Mouse (Mus musculus) hindlimb bud, embryonic 11.5 days (tissue): ENCODE measurements around the gene Prlh.

Source experiments
- DNase-seq: peaks from one replicate; pipeline ENCODE4 v3.0.0-alpha.2; 2012; ENCODE audit warnings: low read depth, low spot score; ENCODE audit errors: extremely low spot score

Gene Prlh

DNA sequence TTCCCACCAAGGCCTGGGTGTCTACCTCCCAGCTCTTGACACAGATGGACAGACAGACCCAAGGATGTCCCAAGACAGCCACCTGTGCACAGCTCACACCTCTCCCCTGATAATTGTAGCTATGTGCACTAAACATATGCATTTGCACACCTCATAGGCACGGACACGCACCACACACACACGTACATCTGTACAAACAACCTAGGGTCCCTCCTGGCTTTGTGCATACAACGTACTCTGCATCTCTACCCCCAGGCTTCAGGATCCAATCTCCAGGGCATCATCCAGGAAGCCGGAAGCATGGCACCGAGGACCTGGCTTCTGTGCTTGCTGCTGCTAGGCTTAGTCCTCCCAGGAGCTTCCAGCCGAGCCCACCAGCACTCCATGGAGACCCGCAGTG lies at the start of gene Prlh:
TSS of gene Prlh (plus strand) at position 301 of the 400 bp plus-strand sequence.
- no peak for DNase-seq

DNA sequence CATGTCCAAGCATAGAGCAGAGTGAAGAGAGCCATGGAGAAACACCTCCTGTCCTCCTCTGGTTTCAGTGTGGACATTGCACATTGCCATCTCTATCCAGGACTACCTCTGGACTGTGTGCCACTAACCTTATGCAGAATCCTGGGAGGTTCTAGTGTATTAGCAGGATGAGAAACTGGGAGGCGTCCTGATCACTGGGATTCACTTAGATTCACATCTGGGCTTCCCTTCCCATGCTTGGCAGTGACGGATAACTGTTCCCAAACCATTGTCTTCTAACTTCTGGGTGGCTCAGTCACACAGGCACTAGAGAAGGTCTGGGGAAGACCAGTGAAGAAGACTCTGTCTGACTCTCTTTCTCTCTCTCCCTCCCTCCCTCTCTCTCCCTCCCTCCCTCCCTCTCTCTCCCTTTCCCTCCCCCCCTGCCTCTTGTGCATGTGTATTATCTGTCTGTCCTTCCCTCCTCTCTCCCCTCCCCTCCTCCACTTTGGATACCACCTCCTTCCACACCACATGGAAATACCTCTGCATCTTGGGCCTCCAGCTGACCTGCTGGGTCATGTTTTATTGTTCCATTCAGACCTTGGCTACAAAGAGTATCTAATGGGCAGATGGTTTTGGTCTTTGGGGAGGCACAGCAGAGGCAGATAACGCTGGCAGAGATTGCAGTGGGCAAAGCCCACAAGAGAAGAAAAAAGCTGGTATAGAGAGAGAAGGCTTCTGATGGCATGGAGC lies 49.5 kb upstream of the Prlh start:
- no peak for DNase-seq

DNA sequence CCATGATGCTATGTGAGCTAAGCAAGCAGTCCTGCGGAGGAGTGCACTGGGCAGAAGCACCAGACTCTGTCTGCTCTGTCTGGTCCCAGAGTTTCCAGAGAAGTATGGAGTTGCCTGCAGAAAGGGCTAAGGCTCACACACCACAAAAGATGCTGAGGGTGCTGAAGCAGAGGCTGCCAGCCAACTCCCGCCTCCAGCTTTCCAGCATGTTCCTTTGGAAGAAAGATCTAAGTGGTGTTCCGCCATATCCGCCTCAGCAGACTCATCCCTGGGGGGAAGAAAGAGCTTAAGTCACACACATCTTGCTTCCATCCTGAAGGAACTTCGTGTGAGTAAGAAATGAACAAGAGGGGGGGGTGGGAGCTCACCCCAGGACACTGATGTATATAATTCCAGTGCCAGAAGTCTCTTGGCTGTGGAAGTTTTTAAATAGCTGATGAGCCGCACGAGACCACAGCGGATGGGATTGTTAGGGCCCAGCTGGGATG lies 48.9 kb upstream of the Prlh start:
- no peak for DNase-seq

DNA sequence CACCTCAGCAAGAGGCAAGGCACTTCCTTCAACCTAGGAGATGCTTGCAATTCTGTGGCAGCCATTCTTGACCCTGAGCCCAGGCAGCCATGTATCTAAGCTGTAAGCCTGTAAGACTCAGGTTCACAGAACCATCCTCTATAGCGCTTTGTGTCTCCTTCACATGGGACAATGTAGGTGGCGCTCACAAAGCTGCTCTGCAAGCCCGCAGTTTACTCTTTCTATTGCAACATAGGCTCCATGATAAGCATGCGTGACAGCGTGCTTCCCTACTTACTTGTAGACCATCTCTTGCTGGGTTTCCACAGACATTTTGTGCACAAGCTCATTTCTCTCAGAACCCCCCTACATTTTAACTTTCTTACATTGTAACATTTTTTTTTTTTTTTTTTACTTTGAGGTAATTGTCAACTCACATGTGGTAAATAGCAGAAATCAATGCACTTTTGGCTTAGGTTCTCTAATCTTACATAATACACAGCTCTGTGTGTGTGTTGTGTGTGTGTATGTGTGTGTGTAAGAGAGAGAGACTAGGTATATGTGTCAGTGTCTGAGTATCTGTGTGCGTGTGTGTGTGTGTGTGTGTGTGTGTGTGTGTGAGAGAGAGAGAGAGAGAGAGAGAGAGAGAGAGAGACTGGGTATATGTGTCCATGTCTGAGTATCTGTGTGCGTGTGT lies 48.0 kb upstream of the Prlh start:
- DNase-seq: no peak

DNA sequence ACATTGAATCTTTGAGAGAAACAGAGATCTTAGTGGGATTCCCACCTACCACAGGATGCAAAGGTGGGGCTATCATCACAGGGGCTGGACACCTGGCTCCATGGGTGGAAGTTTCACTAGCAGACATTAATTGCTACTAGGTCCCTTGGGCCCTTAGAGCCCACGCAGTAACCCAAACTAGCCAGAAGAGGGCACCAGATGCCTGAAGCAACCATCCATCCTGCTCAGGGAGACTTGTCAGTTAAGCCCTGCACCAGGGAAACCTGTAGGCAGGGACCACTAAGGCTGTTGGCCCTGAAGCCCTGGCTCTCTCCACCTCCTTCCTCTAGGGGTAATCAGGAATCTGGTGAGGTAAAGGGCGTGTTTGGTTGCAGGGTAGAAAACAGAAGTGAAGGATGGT lies 46.6 kb upstream of the Prlh start:
- DNase-seq: no peak

DNA sequence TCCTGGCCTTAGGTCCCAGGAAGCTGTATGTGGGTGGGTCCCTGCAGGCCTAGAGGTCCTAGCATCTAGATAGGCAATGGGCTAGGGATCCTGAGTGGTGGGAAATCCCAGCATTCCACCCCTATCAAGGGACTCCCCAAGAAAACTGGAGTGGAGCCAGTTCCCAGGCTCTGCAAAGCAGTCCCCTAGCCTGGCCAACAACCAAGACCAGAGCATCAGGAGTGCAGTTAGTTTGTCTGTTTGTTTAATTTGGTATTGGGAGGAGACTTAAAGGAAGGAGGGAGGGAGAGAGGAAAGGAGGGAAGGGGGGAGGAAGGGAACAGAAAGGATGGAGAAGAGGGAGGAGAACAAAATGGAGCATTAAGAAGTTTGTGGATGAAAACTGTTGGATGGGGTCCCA lies 43.7 kb upstream of the Prlh start:
- no peak for DNase-seq

DNA sequence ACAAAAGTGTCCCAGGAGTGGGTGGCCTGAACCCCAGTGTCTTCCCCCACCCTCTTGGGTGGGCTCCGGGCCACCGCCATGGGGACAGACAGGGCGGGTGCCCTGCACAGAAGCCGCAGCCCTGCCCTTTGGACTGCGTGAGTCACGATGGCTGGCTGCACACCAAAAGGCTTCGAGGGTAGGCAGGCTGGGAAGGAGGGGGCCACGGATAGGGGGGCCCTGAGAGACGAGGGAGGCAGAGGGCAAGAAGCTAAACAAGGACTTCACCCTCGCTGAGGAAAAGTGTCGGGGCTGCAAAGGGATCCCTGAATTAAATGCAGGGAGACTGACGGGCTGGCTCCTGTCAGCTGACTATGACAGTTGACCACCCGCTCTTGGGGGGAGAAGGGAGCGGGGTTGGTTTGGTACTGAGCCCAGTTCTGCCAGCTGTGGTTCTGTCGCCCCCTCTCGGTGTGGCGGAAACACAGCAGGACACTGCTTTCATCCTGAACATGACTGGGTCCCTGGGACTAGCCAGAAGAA lies 43.2 kb upstream of the Prlh start:
- DNase-seq: no peak

DNA sequence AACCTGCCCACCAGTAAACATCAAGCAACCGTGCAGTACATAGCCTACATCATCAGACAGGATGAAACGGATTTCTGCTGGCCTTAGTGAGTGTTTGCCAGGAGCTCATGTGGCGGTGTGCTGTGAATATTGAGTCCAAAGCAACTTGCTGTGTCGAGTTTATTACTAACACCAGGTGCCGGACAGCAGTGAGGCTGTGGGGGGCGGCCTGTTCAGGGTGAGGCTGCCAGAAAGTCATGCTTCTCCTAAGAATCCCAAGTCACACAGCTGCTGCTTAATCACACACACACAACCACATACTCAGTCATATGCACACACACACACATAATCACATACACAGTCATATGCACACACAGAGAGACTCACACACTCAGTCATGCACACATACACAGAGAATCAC lies 39.7 kb upstream of the Prlh start:
- DNase-seq: no peak

DNA sequence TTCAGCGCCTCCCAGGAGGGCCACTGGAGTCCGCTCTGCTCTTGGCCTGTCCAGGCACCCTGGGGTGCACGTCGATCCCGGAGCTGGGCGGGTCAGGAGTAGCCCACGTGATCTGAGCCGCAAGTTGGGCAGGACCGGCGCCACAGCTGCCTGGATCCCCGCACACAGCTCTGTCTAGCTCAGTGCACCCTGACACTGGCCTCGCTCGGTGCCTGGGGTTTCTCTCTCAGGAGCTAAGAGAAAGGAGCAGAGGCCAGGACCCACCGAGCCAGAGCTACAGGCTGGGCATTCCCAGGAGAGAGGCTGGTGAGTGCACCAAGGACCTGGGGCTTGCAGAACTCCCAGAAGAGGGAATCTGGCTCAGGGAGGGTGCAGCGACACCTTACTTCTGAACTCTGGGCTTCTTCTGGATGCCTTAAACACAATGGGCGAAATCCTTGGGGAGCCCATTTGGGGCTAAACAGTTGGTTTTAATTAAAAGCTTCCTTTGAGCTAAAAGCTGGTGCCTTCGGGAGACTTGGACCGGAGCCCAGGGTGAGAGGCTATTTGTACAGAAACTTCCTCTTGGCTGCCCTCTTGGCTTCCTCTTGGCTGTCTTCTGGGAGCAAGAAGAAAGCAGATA lies 37.8 kb upstream of the Prlh start, which contains the start of gene Mlph:
TSS of gene Mlph (plus strand) at position 138 of the 622 bp plus-strand sequence.
- DNase-seq: no peak

DNA sequence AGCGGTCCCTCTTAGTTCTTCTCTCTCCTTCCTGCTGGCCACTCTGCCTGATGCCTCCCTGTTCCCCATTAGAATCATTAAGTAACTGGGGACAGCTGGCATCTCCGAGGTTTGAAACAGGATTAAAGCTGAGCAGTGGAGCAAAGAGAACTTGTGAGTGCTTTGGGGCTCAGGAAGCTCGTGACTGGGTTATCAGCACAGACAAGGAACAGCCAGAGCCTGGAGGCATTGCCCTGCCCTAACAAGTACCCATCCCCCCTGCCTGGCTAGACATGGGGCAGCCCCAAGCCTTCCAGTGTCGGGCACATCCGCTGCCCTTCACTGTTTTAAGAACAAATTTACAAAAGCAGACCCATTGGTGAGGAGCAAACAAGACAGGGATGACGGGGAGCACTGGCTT lies 35.4 kb upstream of the Prlh start:
- no peak for DNase-seq

DNA sequence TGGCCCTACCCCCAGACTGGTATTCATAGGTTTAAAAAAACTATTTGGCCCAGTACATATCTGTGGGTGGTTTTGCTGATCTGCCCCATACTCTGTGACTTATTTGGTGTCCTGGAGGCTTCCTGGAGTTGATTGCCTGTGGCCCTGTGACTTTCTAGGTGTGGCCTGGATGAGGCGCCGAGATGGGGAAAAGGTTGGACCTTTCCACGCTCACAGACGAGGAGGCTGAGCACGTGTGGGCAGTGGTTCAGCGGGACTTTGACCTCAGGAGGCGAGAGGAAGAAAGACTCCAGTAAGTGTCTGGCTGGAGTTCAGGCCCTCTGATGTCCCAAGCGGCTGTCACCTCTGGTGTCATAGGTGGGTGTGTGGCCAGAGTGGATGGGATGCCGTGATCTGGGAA lies 31.2 kb upstream of the Prlh start:
- DNase-seq: no peak

DNA sequence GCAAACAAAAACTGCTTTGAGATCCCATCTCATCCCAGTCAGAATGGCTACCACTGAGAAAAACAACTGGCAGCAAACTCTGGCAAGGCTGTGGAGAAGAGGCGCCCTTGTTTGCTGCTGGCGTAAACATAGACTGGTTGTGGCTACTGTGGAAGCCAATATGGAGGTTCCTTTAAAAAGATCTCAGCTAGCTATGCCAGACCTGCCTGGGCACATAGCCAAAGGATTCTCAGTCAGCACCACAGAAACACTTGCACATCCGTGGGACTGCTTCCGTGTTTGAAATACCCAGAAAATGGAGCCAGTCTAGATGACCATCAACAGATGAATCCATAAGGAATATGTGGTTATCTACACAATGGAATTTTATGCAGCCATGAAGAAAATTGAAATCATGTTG lies 26.9 kb upstream of the Prlh start:
- no peak for DNase-seq

DNA sequence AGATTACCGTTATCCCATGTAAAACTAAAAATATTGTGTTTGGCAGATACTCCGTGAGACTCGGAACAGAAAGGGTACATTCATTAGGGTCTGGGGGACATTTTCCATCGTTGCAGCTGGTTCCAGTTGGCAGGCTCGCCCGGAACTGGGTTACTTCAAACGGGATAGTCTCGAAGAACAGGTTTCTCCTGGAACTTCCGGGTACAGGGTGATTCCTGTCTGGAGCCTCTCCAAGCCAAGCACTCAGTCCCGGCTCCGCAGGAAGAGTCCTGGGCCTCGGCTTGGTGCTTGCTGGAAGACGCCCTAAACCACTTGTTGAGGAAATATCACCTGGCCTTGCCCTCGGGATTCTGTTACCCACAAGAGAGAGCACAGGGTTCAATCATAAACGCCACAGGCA lies 25.6 kb upstream of the Prlh start:
- no peak for DNase-seq

DNA sequence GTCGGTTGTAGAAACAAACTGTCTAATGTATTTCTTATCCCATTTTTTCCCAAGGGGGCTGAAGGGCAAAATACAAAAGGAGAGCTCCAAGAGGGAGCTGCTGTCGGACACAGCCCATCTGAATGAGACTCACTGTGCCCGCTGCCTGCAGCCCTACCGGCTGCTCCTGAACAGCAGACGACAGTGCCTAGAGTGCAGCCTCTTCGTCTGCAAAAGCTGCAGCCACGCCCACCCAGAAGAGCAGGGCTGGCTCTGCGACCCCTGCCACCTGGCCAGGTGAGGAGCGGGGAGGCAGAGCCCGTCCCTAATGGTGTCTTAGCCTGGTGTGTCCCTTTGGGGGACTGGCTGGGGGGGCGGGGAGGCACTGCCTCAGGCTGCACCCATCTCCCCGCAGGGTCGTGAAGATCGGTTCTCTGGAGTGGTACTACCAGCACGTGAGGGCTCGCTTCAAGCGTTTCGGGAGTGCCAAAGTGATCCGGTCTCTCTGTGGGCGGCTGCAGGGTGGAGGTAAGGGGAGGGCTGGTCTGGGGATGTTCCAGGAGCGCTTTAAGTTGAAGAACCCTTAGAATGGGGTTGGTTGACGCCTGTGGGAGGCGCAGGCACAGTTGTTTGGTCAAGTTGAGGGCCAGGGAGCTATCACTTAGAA lies 24.9 kb upstream of the Prlh start:
- no peak for DNase-seq

DNA sequence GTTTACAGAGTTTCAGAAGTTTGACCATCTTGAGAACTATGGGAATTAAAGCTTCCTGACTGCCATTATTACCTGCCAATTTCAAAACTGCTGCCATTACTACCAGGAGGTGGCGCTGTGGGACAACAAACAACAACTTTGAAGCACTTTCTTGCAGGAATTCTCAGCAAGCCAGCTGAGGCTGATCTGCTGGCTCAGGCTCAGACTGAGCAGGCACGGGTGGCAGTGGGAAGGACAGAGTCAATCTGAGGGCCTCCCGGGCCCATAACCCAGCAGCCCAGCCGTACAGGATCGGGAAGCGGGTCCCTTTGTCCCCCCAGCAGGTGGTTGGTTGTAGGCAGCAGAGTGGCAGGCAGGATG lies 24.4 kb upstream of the Prlh start:
- peak; percentile 83 for DNase-seq

DNA sequence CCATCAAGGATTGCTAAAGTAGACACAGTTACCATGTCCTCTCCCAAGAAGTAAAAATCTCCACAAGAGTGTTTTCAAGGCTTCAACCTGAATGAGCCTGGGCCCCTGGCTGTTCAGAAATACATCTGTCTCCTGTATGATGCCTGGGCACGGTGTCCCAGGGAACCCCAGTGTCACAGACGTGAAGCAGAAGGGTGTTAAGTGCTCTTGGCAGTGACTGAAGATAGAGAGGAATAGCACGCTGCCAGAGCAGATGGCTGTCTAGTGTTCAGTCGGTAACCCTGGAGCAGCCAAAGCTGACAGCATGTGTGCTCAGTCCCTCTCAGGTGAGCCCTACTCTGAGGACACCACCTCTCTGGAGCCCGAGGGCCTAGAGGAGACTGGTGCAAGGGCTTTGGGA lies 19.9 kb upstream of the Prlh start:
- no peak for DNase-seq

DNA sequence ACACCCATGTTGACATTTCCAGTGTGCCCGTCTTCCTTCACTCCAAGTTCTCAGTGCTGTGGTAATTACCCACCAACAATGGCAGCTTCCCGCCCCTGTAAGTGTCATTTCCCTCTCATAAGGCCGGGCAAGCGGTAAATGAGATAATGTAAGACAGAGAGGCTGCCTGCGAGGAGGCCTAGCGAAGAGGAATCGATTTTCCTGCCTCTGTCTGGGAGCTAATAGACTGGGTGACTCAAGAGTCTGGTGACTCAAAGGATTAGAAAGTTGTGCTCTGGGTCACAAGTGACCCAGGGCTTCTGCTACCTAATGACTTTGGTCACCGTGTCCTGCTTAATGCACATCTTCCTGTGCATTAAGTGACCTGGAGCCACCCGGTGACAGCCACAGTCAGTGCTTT lies 15.9 kb upstream of the Prlh start:
- DNase-seq: no peak

DNA sequence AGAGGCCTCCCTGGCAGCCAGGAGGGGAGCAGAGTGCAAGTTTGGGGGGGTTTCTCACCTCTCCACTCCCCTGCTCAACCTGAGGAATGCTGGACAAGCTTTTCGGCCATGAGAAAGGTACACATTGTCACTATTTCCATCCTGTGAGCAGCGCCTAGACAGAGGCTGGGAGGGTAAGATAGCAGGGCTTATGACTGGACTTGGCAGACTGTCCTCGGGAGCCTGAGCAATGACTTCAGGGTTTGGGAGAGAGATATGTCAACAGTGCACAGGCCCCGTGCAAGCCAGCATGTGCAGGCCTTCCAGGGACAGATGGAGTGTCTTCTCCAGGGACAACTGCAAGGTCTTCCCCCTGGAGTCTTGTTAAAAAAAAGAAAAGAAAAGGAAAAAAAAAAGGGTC lies 12.9 kb upstream of the Prlh start:
- DNase-seq: no peak

DNA sequence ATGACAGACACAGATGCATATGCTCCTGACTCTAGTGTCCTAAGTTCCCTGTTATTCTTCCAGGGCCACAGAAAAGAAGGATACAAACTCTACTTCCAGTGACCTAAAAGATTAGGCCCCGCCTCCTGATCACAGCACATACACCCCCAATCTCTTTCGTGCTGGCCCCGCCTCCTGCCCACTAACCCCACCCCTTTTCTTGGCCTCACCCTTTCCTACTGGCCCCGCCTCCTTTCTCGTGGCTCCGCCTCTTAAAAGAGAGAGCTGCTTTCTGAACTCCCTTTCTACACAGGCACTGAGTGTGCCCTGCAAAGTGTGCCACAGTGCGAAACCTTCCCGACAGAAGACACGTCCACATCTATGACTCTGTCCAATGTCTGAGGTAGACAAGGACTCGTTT lies 7.7 kb upstream of the Prlh start:
- no peak for DNase-seq

DNA sequence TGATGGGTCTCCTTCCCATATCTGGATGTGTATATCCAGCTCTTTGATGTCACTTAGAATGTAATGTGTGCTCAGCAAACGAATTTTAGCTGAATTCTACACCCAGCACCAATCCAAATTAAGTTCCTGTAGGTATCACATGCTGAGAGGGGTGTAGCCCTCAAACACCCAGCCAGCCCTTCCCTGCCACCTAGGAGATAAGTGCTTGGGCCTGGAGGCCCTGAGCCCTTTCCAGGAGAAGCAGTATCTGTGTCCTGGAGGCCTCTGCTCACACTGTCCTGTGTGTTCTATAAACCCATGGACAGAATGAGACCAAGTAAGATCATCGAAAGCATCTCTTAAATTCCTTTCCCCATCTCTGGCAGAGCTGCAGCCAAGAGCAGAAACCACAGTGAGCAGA lies 5.7 kb upstream of the Prlh start:
- DNase-seq: no peak

DNA sequence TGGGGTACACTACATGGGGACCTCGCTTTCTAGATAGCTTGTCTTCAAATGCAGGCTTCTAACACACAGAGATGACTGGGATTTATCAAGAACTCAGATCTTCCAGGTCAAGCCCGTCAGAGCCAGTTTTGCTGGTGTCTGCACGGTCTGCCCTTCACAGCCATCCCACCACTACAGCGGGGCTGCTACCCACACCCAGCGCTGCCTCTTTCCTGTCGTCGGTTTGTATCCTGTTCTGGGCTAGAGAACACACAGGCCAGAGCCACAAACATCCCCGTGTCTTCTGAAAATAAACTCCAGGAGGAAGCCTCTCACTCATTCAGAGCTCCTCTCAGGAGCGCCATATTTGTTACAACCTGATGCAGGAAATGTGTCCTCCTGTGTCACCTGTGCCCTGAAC lies 3.6 kb upstream of the Prlh start:
- DNase-seq: no peak

DNA sequence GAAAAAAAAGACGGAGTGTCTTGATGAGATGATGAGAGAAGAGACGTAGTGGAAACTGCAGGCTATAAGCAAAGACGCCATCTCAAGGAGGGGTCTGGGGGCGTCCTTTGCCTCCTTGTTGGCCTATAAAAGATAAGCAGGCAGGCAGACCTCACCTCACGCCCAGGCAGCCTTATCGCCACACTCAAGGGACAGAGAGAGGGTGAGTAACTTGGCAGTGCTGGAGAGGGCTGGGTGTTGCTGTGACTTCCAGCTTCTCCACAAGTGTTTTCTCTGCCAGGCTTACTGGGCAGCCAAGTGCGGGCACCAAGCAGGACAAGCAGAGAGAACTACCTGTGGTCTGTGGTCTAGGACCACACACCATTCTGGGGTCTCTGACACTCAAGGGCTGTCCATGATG lies 1.2 kb upstream of the Prlh start:
- DNase-seq: no peak
